Mouse (Mus musculus): ENCODE measurements at regions not wholly inside any gene's neighbourhood (a gene's known extent, or its start where the extent isn't known, plus 50 kb on each side); places are given as distances from the start of the nearest gene placed in this dataset.

- ATAC-seq (ENCODE audit: insufficient number of reproducible peaks, low FRiP score, low TSS enrichment) = no peak
Observed at GRCm38 (mm10) chr4:82098986-82099969, 606.3 kb downstream of the Nfib start.

GRCm38 (mm10) chr4:82092296-82093230 lies 613.0 kb downstream of the Nfib start:
- ATAC-seq (ENCODE audit: insufficient number of reproducible peaks, low FRiP score, low TSS enrichment) = no peak

- ATAC-seq (ENCODE audit: insufficient number of reproducible peaks, low FRiP score, low TSS enrichment) = no peak
Observed at GRCm38 (mm10) chr4:82089657-82090056, 615.9 kb downstream of the Nfib start.

- ATAC-seq (ENCODE audit: insufficient number of reproducible peaks, low FRiP score, low TSS enrichment) = no peak
Observed at GRCm38 (mm10) chr4:82083519-82083918, 622.0 kb downstream of the Nfib start.

GRCm38 (mm10) chr4:82068050-82068449 lies 625.4 kb upstream of the Mpdz start:
- ATAC-seq (ENCODE audit: insufficient number of reproducible peaks, low FRiP score, low TSS enrichment) = no peak

GRCm38 (mm10) chr4:82065641-82066358 lies 623.2 kb upstream of the Mpdz start:
- ATAC-seq (ENCODE audit: insufficient number of reproducible peaks, low FRiP score, low TSS enrichment) = peak; percentile 95

GRCm38 (mm10) chr4:82062726-82063125 lies 620.1 kb upstream of the Mpdz start:
- ATAC-seq (ENCODE audit: insufficient number of reproducible peaks, low FRiP score, low TSS enrichment) = no peak

- ATAC-seq (ENCODE audit: insufficient number of reproducible peaks, low FRiP score, low TSS enrichment) = no peak
Observed at GRCm38 (mm10) chr4:82056671-82057070, 614.1 kb upstream of the Mpdz start.

GRCm38 (mm10) chr4:82048171-82048570 lies 605.6 kb upstream of the Mpdz start:
- ATAC-seq (ENCODE audit: insufficient number of reproducible peaks, low FRiP score, low TSS enrichment) = no peak

GRCm38 (mm10) chr4:82037473-82037872 lies 594.9 kb upstream of the Mpdz start:
- no peak for ATAC-seq (ENCODE audit: insufficient number of reproducible peaks, low FRiP score, low TSS enrichment)

- ATAC-seq (ENCODE audit: insufficient number of reproducible peaks, low FRiP score, low TSS enrichment) = no peak
Observed at GRCm38 (mm10) chr4:82035074-82035703, 592.6 kb upstream of the Mpdz start.

- ATAC-seq (ENCODE audit: insufficient number of reproducible peaks, low FRiP score, low TSS enrichment) = no peak
Observed at GRCm38 (mm10) chr4:82029237-82029636, 586.6 kb upstream of the Mpdz start.

- no peak for ATAC-seq (ENCODE audit: insufficient number of reproducible peaks, low FRiP score, low TSS enrichment)
Observed at GRCm38 (mm10) chr4:82027447-82027881, 584.8 kb upstream of the Mpdz start.

GRCm38 (mm10) chr4:82001406-82001732 lies 558.8 kb upstream of the Mpdz start:
- no peak for ATAC-seq (ENCODE audit: insufficient number of reproducible peaks, low FRiP score, low TSS enrichment)

- ATAC-seq (ENCODE audit: insufficient number of reproducible peaks, low FRiP score, low TSS enrichment) = no peak
Observed at GRCm38 (mm10) chr4:82000590-82001405, 558.2 kb upstream of the Mpdz start.

GRCm38 (mm10) chr4:81999654-82000314 lies 557.2 kb upstream of the Mpdz start:
- no peak for ATAC-seq (ENCODE audit: insufficient number of reproducible peaks, low FRiP score, low TSS enrichment)

GRCm38 (mm10) chr4:81999093-81999492 lies 556.5 kb upstream of the Mpdz start:
- no peak for ATAC-seq (ENCODE audit: insufficient number of reproducible peaks, low FRiP score, low TSS enrichment)

- ATAC-seq (ENCODE audit: insufficient number of reproducible peaks, low FRiP score, low TSS enrichment) = no peak
Observed at GRCm38 (mm10) chr4:81996445-81996844, 553.8 kb upstream of the Mpdz start.

- ATAC-seq (ENCODE audit: insufficient number of reproducible peaks, low FRiP score, low TSS enrichment) = no peak
Observed at GRCm38 (mm10) chr4:81995243-81995642, 552.6 kb upstream of the Mpdz start.

Measured in cerebellum, adult (tissue).